Mouse (Mus musculus) gastrocnemius, adult 8-10 months (tissue): ENCODE results near the gene Lhx2. TPM values are rescaled to one million over a fixed set of nuclear protein-coding genes. Genes with fewer than 3 reads are reported as not detected.

Experiments used
- DNase-seq, 2 experiments: peaks; one replicate each; pipeline ENCODE4 v3.0.0; 2022; ENCODE audit warnings: low spot score in 2 of 2
- total RNA-seq, 4 experiments: library from RNA; stranded (reverse); gene quantifications; 2 replicates each; pipeline ENCODE4 v1.2.4; 2022

The Lhx2 gene
- under 1 TPM in 3 of 4 experiments, not detected in 1; 0.09 to 0.32 (median 0.15) TPM for total RNA-seq

- DNase-seq = no peak
Observed at GRCm38 (mm10) chr2:38338990-38339909, at the start of gene Lhx2. Lhx2 (plus strand) TSS chr2:38339281.

- DNase-seq = no peak
Observed at GRCm38 (mm10) chr2:38291526-38291925, 47.6 kb upstream of the Lhx2 start.

- DNase-seq = no peak
Observed at GRCm38 (mm10) chr2:38295939-38296338, 43.1 kb upstream of the Lhx2 start.

GRCm38 (mm10) chr2:38300941-38301340, 38.1 kb upstream of the Lhx2 start:
- DNase-seq = no peak

- DNase-seq = no peak
Observed at GRCm38 (mm10) chr2:38305152-38305551, 33.9 kb upstream of the Lhx2 start.

GRCm38 (mm10) chr2:38312921-38313320, 26.2 kb upstream of the Lhx2 start:
- no peak for DNase-seq

- no peak for DNase-seq
Observed at GRCm38 (mm10) chr2:38313399-38313798, 25.7 kb upstream of the Lhx2 start.

- no peak for DNase-seq
Observed at GRCm38 (mm10) chr2:38319086-38319485, 20.0 kb upstream of the Lhx2 start.

GRCm38 (mm10) chr2:38320911-38321310, 18.2 kb upstream of the Lhx2 start:
- DNase-seq = no peak

GRCm38 (mm10) chr2:38323380-38323779, 15.7 kb upstream of the Lhx2 start:
- DNase-seq = no peak

- DNase-seq = no peak
Observed at GRCm38 (mm10) chr2:38326671-38327070, 12.4 kb upstream of the Lhx2 start.

GRCm38 (mm10) chr2:38333586-38334119, 5.4 kb upstream of the Lhx2 start:
- no peak for DNase-seq

- DNase-seq = no peak
Observed at GRCm38 (mm10) chr2:38336606-38337005, 2.5 kb upstream of the Lhx2 start.

- no peak for DNase-seq
Observed at GRCm38 (mm10) chr2:38337091-38337640, 1.9 kb upstream of the Lhx2 start.

GRCm38 (mm10) chr2:38337681-38338080, 1.4 kb upstream of the Lhx2 start:
- DNase-seq = no peak

- DNase-seq = no peak
Observed at GRCm38 (mm10) chr2:38338348-38338932, 641 bp upstream of the Lhx2 start.

- DNase-seq = no peak
Observed at GRCm38 (mm10) chr2:38339910-38340625, 987 bp downstream of the Lhx2 start.

GRCm38 (mm10) chr2:38340626-38341200, 1.6 kb downstream of the Lhx2 start:
- DNase-seq = no peak

- no peak for DNase-seq
Observed at GRCm38 (mm10) chr2:38343573-38343972, 4.5 kb downstream of the Lhx2 start.

- no peak for DNase-seq
Observed at GRCm38 (mm10) chr2:38344727-38345126, 5.6 kb downstream of the Lhx2 start.

GRCm38 (mm10) chr2:38346417-38346816, 7.3 kb downstream of the Lhx2 start:
- no peak for DNase-seq
